Mouse (Mus musculus) lung, postnatal 0 days (tissue): ENCODE measurements at regions not wholly inside any gene's neighbourhood (a gene's known extent, or its start where the extent isn't known, plus 50 kb on each side); places are given as distances from the start of the nearest gene placed in this dataset.

Experiments used
- ATAC-seq: fragments of 200-750 bp; cut with Nextera tagmentation; 2 replicates; pipeline ENCODE4 v1.8.0; 2017; ENCODE audit warnings: moderate library complexity
- DNase-seq: peaks from one replicate; pipeline ENCODE4 v3.0.0-alpha.2; 2016; ENCODE audit warnings: low spot score
- H3K27ac ChIP-seq: fragments of 300-500 bp; sonication (generic); 2 replicates; pipeline ENCODE4 v1.5.1; 2014; ENCODE audit warnings: antibody characterized with exemption, mild to moderate bottlenecking, low read length, mixed read lengths
- H3K27me3 ChIP-seq: fragments of 300-500 bp; sonication (generic); replicated peaks from 2 replicates; pipeline ENCODE4 v1.6.1; 2014; ENCODE audit warnings: low read length, mixed read lengths; ENCODE audit not compliant: insufficient read depth
- H3K36me3 ChIP-seq: fragments of 300-500 bp; sonication (generic); 2 replicates; pipeline ENCODE4 v1.6.1; 2014; ENCODE audit warnings: low read length, mixed read lengths; ENCODE audit not compliant: insufficient read depth
- H3K4me1 ChIP-seq: fragments of 300-500 bp; sonication (generic); 2 replicates; pipeline ENCODE4 v1.6.1; 2014; ENCODE audit warnings: antibody characterized with exemption, low read depth, low read length, mixed read lengths; ENCODE audit not compliant: insufficient read depth
- H3K4me2 ChIP-seq: fragments of 300-500 bp; sonication (generic); replicated peaks from 2 replicates; pipeline ENCODE4 v1.6.1; 2014; ENCODE audit warnings: low read depth, mild to moderate bottlenecking, low read length, moderate library complexity, mixed read lengths
- H3K4me3 ChIP-seq: fragments of 300-500 bp; sonication (generic); 2 replicates; pipeline ENCODE4 v1.5.1; 2014; ENCODE audit warnings: low read depth, low read length
- H3K9ac ChIP-seq: fragments of 300-500 bp; sonication (generic); replicated peaks from 2 replicates; pipeline ENCODE4 v1.6.1; 2014; ENCODE audit warnings: low read depth, mild to moderate bottlenecking
- H3K9me3 ChIP-seq: fragments of 300-500 bp; sonication (generic); 2 replicates; pipeline ENCODE4 v1.6.1; 2016; ENCODE audit warnings: low read length, mixed read lengths
- CTCF ChIP-seq: IDR thresholded peaks from 2 replicates; pipeline ENCODE4 v1.5.1; 2016; ENCODE audit warnings: antibody characterized with exemption, mild to moderate bottlenecking
- EP300 ChIP-seq: IDR thresholded peaks from 2 replicates; pipeline ENCODE4 v1.6.1; 2016; ENCODE audit warnings: antibody characterized with exemption, mild to moderate bottlenecking, control low read depth
- WGBS: fragments of 180-500 bp; shearing (Covaris S2); extraction: QIAGEN DNeasy Blood & Tissue Kit; methylation state at CpG from one replicate; pipeline ENCODE4 v1.1.7; 2014; 5-methylcytosine and 5-hydroxymethylcytosine counted together

- Histone ChIP-seq H3K4me1 (no peaks in the 10 kb centered on the region), H3K4me3 (no peak overlapping the region), H3K9ac (no peak overlapping the region), H3K27me3 (no peaks in the 10 kb centered on the region), H3K27ac (no peak overlapping the region), H3K4me2 (no peak overlapping the region), H3K9me3 (no peaks in the 10 kb centered on the region), H3K36me3 (no peaks in the 10 kb centered on the region)
- DNase-seq (no peak), ATAC-seq (no peak)
- 24% methylated on average over 1 of the region's 1 CpGs for WGBS
- TF ChIP-seq EP300 (no peak), CTCF (peak; percentile 56)
Observed at GRCm38 (mm10) chr6:105090882-105091281, 586.6 kb upstream of the Cntn4 start.
